Mouse (Mus musculus): ENCODE results near the gene Ptgs1.
"Not testable (repeated sequence)": the region's sequence is repeated elsewhere in the genome, so short reads cannot be mapped to it uniquely, and the experiment has no call there.

Gene Ptgs1

DNA sequence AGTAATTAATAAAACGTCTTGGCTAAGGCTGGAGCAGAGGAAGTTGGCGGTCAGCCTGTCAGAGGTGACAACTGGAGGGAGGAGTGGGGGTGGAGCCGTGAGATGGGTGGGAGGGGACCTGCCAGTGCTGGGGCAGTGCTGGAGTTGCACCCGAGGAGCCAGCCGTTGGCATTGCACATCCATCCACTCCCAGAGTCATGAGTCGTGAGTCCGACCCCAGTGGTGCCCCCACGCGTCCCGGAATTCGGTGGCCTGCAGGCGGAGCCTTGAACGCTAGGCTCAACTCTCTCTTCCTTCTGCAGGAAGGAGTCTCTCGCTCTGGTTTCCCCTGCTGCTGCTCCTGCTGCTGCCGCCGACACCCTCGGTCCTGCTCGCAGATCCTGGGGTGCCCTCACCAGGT lies at the start of gene Ptgs1:
Ptgs1 (plus strand) TSS at position 61 of the 400 bp plus-strand sequence.
- DNase-seq (ENCODE audit: low spot score in 2 of 2) = no peak

DNA sequence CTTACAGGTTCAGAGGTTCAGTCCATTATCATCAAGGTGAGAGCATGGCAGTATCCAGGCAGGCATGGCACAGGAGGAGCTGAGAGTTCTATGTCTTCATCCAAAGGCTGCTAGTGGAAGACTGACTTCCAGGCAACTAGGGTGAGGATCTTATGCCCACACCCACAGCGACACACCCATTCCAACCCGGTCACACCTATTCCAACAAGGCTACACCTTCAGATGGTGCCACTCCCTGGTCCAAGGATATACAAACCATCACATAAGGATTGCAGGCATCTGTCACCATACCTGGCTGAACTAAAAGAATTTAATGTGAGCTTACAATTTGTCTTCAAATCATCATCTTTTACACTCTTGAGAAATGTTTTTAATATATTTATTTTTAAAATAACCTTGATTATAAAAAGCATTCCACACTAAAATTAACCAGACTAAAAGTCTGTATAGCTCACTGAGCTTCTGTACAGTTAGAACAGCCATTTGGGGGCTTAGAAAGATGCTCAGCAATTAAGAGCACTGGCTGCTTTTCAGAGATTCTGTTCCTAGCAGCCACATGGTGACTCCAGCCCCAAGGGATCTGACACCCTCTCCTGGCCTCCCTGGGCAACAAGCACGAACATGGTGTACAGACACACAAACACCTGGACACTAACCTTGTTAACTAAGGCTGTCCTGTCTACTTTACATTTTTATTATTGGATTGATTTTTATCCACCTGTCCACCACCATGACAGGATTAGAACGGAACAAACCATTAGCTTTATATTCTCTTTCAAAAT lies 48.4 kb upstream of the Ptgs1 start:
- not testable (repeated sequence) for DNase-seq (ENCODE audit: low spot score in 2 of 2)

DNA sequence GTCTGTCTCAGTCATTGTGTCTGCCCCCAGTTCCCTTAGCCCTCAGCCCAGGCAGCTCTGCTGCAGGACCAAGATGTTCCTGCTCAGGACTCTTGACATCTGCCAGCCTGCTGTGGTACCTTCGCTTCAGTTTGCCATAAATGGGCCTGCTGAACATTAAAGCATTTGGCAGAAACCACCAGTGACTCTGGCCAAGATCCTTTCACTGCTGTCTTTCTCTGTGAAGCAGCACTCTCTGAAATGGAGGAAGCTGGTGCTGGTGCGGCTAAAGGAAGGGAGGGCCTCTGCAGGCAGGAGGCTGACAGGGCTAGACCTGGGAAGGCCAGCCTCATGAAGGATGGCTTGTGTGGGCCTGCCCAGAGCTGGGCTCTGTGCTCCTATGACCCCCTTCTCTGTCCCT lies 46.9 kb upstream of the Ptgs1 start:
- DNase-seq (ENCODE audit: low spot score in 2 of 2) = peak in 1 of 2 experiments; percentile 16

DNA sequence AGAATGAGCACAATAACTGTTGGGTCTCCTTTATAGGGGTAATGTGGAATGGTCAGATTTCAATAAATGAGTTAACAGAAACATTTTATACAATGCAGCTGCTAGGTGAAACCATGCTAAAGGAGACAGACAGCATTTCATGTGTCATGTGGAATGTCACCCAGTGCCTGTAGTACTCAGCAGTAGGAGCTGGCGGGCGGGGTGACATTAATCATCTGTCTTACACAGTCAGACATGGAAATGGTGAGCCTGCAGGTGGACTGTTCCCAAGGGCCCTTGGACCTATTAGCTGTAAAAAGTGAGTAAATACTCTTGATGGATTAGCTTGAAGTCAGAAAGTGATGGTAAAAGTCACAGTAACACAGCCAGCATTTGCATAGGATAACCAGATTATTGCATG lies 46.0 kb upstream of the Ptgs1 start:
- DNase-seq (ENCODE audit: low spot score in 2 of 2) = no peak

DNA sequence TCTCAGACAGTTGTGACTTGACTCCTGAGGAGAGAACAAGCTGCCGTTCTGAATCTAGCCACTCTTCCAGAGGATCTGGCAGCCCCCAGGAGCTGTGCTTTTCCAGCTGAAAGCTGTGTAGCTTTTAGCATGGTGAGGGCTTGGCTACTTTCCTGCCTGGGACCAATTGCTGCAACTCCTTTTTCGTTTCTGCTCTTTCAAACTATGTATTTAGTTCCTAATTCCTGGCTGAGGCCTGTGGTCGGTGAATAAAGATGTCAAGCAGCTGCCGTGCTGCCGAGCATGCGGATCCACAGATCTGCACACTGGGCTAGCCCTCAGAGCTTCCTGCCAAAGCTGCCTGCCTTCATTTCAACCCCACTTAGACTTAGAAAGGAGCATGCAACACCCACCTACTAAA lies 45.4 kb upstream of the Ptgs1 start:
- no peak for DNase-seq (ENCODE audit: low spot score in 2 of 2)

DNA sequence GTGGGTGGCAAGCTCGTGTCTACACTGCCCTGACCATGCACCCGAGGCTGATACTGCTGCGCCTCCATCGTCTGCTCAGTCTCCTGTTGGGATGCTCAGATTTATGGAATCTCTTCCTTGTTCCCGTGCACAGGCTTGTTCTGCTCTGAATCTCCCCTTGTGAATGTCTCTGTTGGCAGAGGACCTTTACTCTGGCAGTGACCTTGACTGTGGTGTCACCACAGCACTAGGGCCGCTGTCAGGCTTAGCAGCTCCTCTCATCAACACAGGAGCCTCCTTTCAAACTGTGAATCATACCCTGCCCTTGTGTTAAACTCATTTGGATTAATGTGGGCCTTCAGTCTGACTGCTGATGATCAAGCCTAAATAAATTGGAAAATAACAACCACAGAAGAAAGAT lies 41.0 kb upstream of the Ptgs1 start:
- not testable (repeated sequence) for DNase-seq (ENCODE audit: low spot score in 2 of 2)

DNA sequence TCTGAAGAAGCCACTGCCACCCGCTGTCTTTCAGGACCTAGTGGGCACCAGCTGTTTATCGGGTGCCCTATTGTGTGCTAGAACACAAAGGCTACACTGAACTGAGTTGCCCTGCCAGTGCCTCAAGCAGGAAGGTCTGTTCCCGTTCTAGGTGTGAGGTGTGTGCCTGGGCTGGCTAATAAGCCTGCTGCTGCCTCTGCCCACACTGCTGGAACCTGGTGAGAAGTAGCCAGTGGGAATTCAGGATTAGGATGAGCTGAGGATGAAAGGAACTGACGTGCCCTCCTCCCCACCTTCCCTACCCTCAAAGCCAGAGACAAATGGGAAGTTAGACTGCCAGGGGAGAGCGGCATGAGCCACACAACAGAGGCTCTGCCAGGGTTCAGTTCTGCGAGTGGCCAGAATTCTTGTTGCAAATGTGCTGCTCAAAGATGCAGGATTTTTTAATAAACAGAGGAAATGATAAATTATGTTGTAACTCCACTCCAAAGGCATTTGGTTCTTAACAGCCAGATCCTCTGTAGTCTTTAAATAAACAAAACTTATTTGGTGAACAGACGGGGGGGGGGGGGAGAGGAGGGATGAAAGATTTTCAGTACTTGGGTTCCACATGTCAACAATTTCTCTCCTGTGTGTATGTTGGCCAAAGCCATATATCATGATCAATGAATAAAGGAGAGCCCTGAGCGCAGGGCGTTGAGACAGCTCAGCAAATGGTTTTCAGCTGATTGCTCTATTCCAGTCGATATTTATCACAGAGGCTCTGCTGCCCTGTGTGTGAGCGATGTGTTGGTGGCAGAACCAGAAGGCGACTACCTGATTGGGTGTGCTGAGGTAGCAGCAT lies 38.9 kb upstream of the Ptgs1 start:
- no peak for DNase-seq (ENCODE audit: low spot score in 2 of 2)

DNA sequence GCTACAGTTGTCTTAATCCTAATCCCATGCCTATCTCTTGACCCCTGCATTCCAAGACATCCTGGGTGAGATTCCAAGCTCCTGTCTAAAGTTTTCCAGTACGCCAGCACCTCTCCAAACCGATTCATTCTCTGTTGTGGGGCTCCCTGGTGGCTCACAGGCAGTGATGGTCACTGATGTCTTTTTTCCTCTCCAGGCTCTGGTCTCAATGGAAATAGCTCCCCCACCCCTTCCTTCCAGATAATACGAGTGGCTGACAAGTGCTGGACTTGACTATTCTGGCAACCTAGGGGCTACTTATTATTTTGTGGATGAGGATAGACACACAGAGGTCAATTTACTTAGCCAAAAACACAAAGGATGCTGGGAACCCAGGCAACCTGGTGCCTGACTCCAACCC lies 33.2 kb upstream of the Ptgs1 start:
- DNase-seq (ENCODE audit: low spot score in 2 of 2) = no peak

DNA sequence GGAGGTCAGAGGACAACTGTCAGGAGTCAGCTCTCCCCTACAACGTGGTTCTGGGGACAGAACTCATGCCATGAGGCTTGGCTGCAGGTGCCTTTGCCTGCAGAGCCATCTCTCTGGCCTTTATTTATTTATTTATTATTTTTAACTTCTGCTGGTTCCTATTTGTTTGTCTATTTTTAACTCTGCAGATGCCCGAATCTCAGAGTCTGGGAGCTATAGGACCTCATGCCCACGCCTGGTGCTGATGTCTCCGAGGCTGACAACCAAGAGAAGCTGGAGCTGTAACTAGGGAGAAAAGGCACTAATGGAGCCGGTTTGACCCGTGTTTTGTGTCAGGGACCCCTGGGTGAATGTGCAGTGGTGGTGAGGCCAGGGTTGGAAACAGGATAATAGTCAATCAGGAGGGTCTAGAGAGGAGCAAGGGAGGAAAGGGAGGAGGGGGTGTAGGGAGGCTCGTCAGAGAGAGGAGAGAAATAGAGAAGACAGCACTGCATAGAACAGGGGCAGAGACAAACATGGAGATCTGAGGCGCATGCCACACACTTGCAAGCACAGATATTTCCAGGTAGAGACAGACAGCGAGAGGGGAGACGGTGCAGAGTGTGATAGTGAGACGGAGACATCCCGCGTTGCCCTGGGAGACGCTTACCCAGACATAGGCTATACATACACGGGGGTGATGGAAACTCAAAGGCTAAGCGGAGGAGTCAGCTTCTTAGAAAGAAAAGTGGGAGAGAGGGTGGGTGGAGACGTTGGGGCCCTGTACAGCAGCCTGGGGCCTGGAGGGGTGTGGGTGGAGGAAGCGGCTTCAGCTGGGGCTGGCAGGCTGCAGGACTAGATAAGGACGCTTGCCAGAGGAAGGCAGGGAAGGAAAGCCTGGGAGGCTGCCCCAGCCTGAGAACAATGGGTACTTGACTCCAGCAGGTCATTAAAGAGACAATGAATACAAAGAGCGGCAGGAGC lies 32.0 kb upstream of the Ptgs1 start:
- DNase-seq (ENCODE audit: low spot score in 2 of 2) = peak; percentile 74 to 85

DNA sequence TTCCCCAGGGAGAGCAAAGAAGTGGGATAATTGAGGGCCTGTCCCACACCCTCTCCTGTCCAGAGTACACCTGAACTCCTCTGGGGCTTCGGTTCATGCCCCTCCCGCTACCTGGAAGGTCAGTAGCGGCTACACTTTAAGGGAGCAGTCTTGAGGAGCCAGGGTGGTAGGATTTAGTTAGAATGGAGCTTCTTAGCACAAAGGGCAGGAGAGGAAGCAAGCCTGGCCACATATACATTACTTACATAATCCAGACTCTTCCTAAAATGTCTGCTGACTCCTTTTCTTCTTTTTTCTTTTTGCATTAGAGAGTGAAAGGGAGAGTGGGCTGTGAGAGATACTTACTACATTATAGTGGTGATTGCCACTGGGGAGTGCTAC lies 31.4 kb upstream of the Ptgs1 start:
- DNase-seq (ENCODE audit: low spot score in 2 of 2) = no peak

DNA sequence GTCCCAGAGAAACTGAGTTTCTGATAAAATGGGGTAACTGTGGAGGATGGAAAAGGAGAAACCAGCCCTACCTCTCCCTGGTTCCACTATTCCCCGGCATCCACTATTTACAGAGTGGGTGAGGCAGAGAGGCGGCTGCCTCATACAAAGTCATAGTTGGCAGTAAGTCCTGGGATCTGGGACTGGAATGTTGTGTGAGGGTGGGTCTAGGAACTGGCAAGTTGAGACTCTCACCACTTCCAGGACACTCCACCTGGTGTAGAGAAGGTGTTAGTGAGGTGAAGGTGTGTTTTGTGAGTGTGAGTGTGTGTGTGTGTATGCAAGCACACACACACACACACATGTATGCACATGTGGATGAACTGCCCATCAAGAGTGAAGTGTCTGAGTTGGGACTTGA lies 29.4 kb upstream of the Ptgs1 start:
- no peak for DNase-seq (ENCODE audit: low spot score in 2 of 2)

DNA sequence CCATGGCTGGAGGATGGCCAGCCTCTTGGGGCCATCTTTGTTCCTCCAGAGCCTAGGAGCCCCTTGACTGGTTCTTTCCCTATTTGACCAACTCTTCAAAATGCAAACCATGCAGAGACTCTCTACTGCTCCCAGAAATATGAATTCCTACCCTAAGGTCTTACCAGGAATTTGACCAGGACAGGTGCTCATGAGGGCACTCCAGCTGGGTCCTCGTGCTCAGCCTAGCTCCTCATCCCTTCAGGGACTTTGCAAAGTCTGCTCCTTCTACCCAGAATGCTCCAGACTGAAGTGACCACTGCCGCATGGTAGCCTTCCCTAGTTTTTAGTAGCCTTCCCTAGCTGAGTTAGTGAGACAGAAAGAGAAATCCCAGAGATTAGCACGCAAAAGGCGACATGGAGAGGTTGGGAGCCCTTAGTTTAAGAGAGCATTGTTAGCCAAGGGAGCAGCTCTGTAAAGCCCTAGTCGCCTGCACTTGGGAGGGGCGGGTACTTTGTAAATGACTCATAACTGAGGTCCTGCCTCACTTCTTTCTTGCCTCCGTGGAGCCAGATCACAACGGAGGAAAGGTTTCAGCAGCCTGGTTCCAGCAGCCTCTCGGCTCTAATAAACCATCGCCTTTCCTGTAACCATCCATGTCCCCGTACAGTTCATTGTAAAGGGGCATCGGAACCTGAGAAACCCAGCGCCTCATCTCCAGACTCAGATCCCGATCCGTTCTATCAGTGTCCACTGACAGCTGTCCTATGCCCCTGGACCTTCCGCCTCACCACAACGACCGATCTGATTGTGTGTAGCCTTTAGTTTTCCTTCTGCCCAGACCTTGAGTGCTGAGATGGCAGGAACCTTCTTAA lies 28.2 kb upstream of the Ptgs1 start:
- no peak for DNase-seq (ENCODE audit: low spot score in 2 of 2)

DNA sequence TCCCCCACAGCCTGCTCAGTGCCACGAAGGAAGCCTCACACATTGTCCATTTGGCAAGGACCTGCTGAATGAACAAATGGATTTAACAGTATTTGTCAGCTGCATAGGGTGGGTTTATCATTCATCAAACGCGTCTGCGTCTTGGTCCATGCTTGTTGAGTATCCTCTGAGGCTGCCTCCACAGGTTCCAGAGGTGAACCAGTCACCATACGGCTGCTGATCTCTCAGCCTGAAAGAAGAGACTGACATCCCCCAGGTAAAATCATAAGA lies 27.7 kb upstream of the Ptgs1 start:
- no peak for DNase-seq (ENCODE audit: low spot score in 2 of 2)

DNA sequence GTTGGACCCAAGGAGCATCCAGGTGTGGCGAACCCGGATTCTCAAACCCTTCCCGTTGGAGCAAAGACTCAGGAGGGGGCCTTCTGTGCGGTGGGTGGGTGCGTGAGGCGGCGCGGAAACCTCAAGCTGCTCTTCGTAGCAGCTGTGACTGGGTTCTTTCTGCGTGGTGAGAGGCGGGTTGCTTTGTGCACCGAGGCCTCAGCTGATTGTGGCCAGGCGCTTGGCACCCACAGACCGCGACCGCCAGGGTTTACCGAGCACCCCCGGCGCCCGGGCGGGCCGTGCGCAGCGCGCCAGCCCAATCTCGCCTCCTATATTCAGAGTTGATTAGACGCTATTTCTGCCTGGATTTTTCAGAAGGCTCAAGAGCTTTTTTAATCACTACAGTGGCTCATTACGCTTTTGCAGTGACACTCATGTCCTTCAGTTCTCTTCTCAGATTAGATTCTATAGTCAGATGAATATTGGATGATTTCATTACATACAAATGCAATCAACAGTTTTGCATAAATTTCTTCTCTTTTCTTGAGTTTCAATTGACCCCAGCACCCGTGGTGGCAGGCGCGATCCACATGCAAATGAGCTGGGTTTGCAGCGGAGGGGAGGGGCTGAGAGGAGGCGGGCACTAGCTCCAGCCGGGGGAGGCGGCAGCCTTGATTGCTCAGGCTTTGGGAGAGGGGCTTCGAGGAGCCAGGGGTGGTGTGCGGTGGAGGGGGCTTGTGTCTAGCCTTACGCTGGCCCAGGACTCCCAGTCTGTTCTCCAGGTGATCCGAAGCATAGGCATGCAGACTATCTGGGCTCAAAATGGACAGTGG lies 27.0 kb upstream of the Ptgs1 start:
- peak; percentile 38 to 54 for DNase-seq (ENCODE audit: low spot score in 2 of 2)

DNA sequence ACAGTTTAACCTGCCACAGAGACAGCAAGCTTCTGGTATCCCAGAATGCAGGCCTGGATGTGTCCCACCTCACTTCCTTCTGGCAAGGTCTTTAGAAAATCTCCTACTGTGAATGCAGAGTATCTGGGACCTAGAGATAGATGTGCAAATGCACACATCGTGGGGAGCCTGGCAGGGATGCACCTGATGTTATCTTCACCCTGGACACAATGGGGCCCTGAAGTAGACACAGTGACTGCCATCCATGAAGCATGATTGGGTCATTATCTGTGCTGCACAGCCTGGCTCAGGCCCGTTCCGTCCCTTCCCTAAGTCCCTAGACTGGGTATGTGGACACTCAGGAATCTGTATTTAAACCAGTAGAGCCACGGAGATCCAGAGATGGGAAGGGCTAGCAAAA lies 25.6 kb upstream of the Ptgs1 start:
- DNase-seq (ENCODE audit: low spot score in 2 of 2) = no peak

DNA sequence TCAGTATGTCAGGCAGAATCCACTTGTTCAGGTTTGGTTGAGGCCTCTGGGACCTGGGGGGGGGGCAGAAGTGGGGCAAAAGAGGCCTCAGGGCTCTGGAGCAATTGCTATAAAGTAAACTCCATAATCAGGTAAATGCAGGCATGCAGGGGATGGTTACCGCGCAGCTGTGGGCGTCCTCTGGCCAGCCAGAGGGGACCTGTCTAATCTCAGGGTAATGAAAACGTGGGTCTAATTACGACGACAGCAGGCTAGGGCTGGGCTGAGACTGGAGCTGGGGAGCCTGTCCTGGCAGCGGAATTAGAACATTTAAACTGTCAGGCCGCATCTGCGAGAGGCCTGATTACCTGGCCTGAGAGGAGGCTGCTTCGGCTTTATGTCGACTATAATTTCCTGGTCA lies 23.2 kb upstream of the Ptgs1 start:
- no peak for DNase-seq (ENCODE audit: low spot score in 2 of 2)

DNA sequence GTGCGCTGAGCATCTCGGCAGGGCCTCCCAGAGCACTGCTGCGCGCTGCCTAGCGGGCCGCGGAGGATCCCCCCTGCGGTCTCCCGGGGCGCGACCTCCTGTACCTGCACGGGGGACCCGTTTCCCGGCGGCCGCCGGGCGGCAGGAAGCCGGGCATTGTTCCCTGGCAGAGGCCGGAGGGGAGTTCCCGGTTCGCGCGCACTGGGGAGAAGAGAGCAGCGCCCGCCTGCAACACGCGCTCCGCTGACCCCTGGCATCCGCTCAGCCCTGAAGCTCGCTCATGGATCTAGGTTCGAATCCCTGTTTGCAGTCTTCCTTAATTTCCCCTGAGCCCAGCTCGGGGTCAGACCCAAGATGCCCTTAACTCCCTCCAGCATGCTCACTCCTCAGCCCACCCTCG lies 19.4 kb upstream of the Ptgs1 start:
- DNase-seq (ENCODE audit: low spot score in 2 of 2) = no peak

DNA sequence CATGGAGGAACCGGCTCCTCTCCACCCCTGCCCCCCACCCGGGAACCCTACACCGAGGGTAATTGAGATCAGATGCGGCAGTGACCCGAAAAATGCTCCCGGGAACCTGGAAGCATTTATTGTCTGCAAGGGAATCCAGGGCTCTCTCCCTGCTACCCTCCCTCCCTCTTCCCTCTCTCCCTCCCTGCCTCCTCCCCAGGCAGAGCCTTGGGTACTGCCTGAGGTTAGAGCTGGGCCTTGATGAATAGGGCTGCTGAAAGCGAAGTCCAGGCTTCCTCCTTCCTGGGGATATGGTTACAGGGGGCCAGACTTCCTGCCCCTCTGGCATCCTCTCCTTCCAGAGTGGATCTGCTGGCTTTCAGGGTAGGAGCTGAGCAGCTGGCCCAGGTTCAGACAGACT lies 18.4 kb upstream of the Ptgs1 start:
- no peak for DNase-seq (ENCODE audit: low spot score in 2 of 2)

DNA sequence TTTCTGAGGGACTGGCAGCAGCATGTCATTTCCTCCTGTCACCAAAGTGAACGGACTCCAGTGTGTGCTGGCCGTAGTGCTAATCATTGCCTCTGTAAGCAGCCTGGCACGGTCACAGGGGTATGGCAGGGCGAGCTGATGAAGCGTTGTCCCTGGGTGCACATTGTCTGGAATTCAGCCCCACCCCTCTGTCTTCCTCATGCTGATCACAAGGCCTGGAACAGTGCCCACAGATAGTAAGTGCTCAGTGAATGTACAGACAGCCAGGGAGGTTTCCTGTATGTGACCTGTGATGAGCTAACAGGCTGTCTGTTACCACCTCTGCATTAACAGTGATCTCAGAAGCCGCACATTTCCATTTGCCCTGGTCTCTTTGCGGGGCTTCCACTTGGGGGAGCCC lies 17.1 kb upstream of the Ptgs1 start:
- DNase-seq (ENCODE audit: low spot score in 2 of 2) = no peak

DNA sequence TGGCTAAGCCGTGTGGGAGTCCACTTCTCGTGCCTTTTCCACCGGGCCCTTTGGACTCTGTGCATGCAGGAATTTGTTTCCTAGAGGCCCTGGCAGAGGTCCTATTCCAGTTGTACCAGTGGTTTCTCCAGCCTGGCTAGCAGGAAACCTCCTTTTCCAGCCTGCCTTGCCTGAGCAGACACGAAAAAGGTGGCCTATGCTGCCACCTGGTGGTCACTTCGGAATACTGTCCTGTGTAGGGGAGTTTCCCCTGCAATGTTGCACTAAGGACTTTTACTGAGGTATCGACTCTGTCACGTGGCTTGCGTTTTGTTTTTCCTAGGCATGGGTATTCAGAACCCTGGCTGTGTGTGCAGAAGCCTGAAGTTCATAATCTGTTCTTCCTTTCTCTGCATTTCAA lies 16.2 kb upstream of the Ptgs1 start:
- DNase-seq (ENCODE audit: low spot score in 2 of 2) = peak; percentile 69 to 74

All from right cerebral cortex, postnatal 36 days (tissue).